Mouse (Mus musculus): ENCODE results near the gene Chmp4b. TPM values are rescaled to one million over a fixed set of nuclear protein-coding genes. Genes with fewer than 3 reads are reported as not detected.

Chmp4b gene
- polyA plus RNA-seq, 1 experiment from 2014 or later = 15.7 TPM

GRCm38 (mm10) chr2:154668680-154669079 is 17.2 kb downstream of the Chmp4b start:
- no peak overlapping the region for H3K27ac ChIP-seq (ENCODE audit: low read depth, low read length)
- no peak for DNase-seq (ENCODE audit: low spot score)
- no peak overlapping the region for H3K9ac ChIP-seq (ENCODE audit: low read depth, low read length)
- 82% methylated on average over 7 of the region's 7 CpGs for WGBS
- H3K36me3 ChIP-seq (ENCODE audit: control insufficient read depth, insufficient read depth, low read length) = no peaks in the 10 kb centered on the region
- no peaks in the 10 kb centered on the region for H3K27me3 ChIP-seq (ENCODE audit: control insufficient read depth, insufficient read depth, low read length)
- H3K4me2 ChIP-seq (replicated peaks; ENCODE audit: low read depth, low read length) = no peak overlapping the region
- no peak for ATAC-seq (ENCODE audit: low FRiP score)
- no peaks in the 10 kb centered on the region for H3K4me1 ChIP-seq (replicated peaks; ENCODE audit: control insufficient read depth, insufficient read depth, low read length)
- H3K9me3 ChIP-seq (ENCODE audit: control insufficient read depth, low read length) = no peaks in the 10 kb centered on the region
- H3K4me3 ChIP-seq (ENCODE audit: low read depth, low read length) = no peak overlapping the region

DNA sequence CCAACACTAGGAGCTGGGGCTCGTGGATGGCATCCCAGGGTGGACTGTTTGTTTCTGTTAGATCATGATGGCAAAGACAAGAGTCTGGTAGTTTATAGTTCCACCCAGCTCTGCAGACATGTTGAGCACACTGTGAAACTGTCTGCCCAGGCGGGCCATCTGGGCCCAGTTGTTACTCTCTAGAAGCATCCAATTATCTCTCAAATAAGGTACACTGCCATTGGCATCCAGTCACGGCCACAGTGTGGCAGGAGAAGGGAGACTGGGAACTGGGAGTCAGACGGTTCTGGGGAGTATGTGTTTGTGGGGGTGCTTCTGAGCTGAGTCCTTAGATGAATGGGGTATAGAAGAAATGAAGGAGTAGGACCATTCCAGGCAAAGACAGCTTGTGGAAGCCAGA is 18.6 kb downstream of the Chmp4b start:
- Histone ChIP-seq H3K9me3 (ENCODE audit: control insufficient read depth, low read length) (no peaks in the 10 kb centered on the region), H3K4me2 (replicated peaks; ENCODE audit: low read depth, low read length) (no peak overlapping the region), H3K4me3 (ENCODE audit: low read depth, low read length) (no peak overlapping the region), H3K27ac (ENCODE audit: low read depth, low read length) (no peak overlapping the region), H3K36me3 (ENCODE audit: control insufficient read depth, insufficient read depth, low read length) (no peaks in the 10 kb centered on the region), H3K4me1 (replicated peaks; ENCODE audit: control insufficient read depth, insufficient read depth, low read length) (no peaks in the 10 kb centered on the region), H3K27me3 (ENCODE audit: control insufficient read depth, insufficient read depth, low read length) (no peaks in the 10 kb centered on the region), H3K9ac (ENCODE audit: low read depth, low read length) (no peak overlapping the region)
- 81% methylated on average over 4 of the region's 4 CpGs for WGBS
- DNase-seq (ENCODE audit: low spot score) (no peak), ATAC-seq (ENCODE audit: low FRiP score) (no peak)

DNA sequence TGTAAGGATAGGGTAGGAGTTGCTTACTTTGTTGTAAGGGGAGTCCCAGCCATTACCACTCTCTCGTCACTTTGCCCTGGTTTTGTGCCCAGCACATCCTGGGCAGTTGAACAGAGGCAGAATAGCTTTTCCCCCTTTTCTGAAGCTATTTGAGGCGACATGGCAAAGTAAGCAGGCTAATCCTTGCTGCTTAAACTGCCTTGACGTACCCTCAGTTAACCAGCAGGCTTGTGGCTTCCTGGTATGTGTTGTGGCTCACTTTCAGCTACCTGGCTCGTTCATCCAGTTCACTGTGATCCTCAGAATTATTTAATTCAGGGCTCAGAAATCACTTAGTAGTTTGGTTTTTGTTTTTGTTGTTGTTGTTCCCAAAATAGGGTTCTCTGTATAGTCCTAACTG is 19.2 kb downstream of the Chmp4b start:
- no peaks in the 10 kb centered on the region for H3K27me3 ChIP-seq (ENCODE audit: control insufficient read depth, insufficient read depth, low read length)
- no peaks in the 10 kb centered on the region for H3K9me3 ChIP-seq (ENCODE audit: control insufficient read depth, low read length)
- DNase-seq (ENCODE audit: low spot score) (no peak), ATAC-seq (ENCODE audit: low FRiP score) (no peak)
- 87% methylated on average over 4 of the region's 4 CpGs for WGBS
- no peaks in the 10 kb centered on the region for H3K4me1 ChIP-seq (replicated peaks; ENCODE audit: control insufficient read depth, insufficient read depth, low read length)
- no peak overlapping the region for H3K27ac ChIP-seq (ENCODE audit: low read depth, low read length)
- H3K4me3 ChIP-seq (ENCODE audit: low read depth, low read length) = no peak overlapping the region
- no peak overlapping the region for H3K4me2 ChIP-seq (replicated peaks; ENCODE audit: low read depth, low read length)
- no peak overlapping the region for H3K9ac ChIP-seq (ENCODE audit: low read depth, low read length)
- H3K36me3 ChIP-seq (ENCODE audit: control insufficient read depth, insufficient read depth, low read length) = no peaks in the 10 kb centered on the region

- Histone ChIP-seq H3K27me3 (ENCODE audit: control insufficient read depth, insufficient read depth, low read length) (no peaks in the 10 kb centered on the region), H3K4me2 (replicated peaks; ENCODE audit: low read depth, low read length) (no peak overlapping the region), H3K4me1 (replicated peaks; ENCODE audit: control insufficient read depth, insufficient read depth, low read length) (peaks cover 6% of the 10 kb centered on the region; the same call in 1 of the 2 replicates), H3K9me3 (ENCODE audit: control insufficient read depth, low read length) (no peaks in the 10 kb centered on the region), H3K9ac (ENCODE audit: low read depth, low read length) (no peak overlapping the region), H3K4me3 (ENCODE audit: low read depth, low read length) (no peak overlapping the region), H3K27ac (ENCODE audit: low read depth, low read length) (no peak overlapping the region), H3K36me3 (ENCODE audit: control insufficient read depth, insufficient read depth, low read length) (no peaks in the 10 kb centered on the region)
- 79% methylated on average over 4 of the region's 4 CpGs for WGBS
- DNase-seq (ENCODE audit: low spot score) (no peak), ATAC-seq (ENCODE audit: low FRiP score) (no peak)
These were observed 22.5 kb downstream of the Chmp4b start for GRCm38 (mm10) chr2:154674008-154674407.

DNA sequence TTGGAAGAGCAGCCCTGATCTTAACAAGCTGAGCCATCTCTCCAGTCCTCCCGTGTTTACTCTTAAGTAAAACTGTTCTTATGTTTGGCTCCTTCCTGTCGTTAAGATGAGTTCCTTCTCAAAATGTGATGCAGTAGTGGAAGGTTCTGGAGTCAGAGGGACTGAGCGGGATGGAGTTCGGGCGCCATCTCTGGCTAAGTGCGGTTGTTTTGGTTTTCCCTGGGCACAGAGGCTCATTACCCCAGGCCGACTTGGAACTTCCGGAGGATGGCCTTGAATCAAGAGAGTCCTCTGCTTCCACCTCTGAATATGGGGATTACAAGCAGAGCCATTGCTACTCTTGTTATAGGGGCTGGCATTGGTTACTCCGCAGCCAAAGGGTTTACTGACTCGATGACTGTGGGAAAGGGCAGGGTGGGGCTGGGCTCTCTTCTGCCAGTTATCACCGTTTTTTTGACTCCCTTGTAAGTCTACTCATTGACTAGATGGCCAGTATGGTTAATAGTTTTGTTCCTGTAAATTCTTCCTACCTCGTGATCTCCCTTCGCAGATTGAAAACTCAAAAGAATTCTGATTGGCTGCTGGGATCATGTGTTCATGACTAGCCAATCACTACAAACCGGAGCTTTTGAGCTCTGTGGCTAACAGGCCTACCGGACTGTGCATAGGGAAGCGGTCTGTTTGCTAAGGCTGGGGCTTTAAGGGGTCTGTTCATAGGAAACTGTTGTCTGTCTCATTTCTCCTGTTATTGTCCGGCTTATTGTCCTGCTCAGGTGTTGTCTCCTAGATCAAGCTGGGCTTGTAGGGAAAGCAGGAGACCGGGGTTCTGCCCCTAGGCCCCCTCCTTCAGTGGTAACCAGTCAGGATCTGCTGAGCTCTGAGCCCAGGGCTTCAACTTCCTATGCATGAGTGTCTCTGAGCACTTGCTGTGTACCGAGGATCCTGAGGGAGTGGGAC is 25.4 kb downstream of the Chmp4b start:
- ATAC-seq (ENCODE audit: low FRiP score) = peak; percentile 87
- Histone ChIP-seq H3K27ac (ENCODE audit: low read depth, low read length) (peak overlapping the region; percentile 84), H3K36me3 (ENCODE audit: control insufficient read depth, insufficient read depth, low read length) (no peaks in the 10 kb centered on the region), H3K4me2 (replicated peaks; ENCODE audit: low read depth, low read length) (peak overlapping the region; percentile 41), H3K27me3 (ENCODE audit: control insufficient read depth, insufficient read depth, low read length) (no peaks in the 10 kb centered on the region), H3K9me3 (ENCODE audit: control insufficient read depth, low read length) (no peaks in the 10 kb centered on the region), H3K9ac (ENCODE audit: low read depth, low read length) (peak overlapping the region; percentile 44), H3K4me3 (ENCODE audit: low read depth, low read length) (no peak overlapping the region; the same call in 1 of the 2 replicates), H3K4me1 (replicated peaks; ENCODE audit: control insufficient read depth, insufficient read depth, low read length) (peaks cover 6% of the 10 kb centered on the region; the same call in 1 of the 2 replicates)
- 57% methylated on average over 19 of the region's 19 CpGs for WGBS
- peak; percentile 65 for DNase-seq (ENCODE audit: low spot score)

GRCm38 (mm10) chr2:154677651-154678139 is 26.2 kb downstream of the Chmp4b start:
- WGBS = 25% methylated on average over 10 of the region's 10 CpGs
- H3K27ac ChIP-seq (ENCODE audit: low read depth, low read length) = peak overlapping the region; percentile 84
- peak overlapping the region; percentile 44 for H3K9ac ChIP-seq (ENCODE audit: low read depth, low read length)
- H3K9me3 ChIP-seq (ENCODE audit: control insufficient read depth, low read length) = no peaks in the 10 kb centered on the region
- H3K4me2 ChIP-seq (replicated peaks; ENCODE audit: low read depth, low read length) = peak overlapping the region; percentile 41
- H3K27me3 ChIP-seq (ENCODE audit: control insufficient read depth, insufficient read depth, low read length) = no peaks in the 10 kb centered on the region
- H3K4me1 ChIP-seq (replicated peaks; ENCODE audit: control insufficient read depth, insufficient read depth, low read length) = peaks cover 6% of the 10 kb centered on the region; the same call in 1 of the 2 replicates
- DNase-seq (ENCODE audit: low spot score) (peak; percentile 79), ATAC-seq (ENCODE audit: low FRiP score) (peak; percentile 75)
- H3K36me3 ChIP-seq (ENCODE audit: control insufficient read depth, insufficient read depth, low read length) = no peaks in the 10 kb centered on the region
- no peak overlapping the region for H3K4me3 ChIP-seq (ENCODE audit: low read depth, low read length)

DNA sequence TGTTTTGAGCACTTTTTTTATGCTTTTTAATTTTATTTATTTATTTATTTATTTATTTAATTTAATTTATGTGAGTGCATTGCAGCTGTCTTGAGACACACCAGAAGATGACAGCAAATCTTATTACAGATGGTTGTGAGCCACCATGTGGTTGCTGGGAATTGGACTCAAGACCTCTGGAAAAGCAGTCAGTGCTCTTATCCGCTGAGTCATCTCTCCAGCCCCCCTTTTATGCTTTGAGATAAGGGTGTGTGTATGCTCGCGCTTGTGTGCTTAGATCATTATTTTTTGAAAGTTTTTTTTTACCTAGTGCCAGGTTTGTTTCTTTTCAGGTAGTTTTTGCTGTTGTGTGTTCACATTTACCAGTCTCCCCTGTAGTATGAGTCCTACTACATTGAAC is 27.5 kb downstream of the Chmp4b start:
- Histone ChIP-seq H3K36me3 (ENCODE audit: control insufficient read depth, insufficient read depth, low read length) (no peaks in the 10 kb centered on the region), H3K27me3 (ENCODE audit: control insufficient read depth, insufficient read depth, low read length) (no peaks in the 10 kb centered on the region), H3K4me3 (ENCODE audit: low read depth, low read length) (no peak overlapping the region), H3K4me1 (replicated peaks; ENCODE audit: control insufficient read depth, insufficient read depth, low read length) (peaks cover 6% of the 10 kb centered on the region; the same call in 1 of the 2 replicates), H3K9me3 (ENCODE audit: control insufficient read depth, low read length) (no peaks in the 10 kb centered on the region), H3K27ac (ENCODE audit: low read depth, low read length) (no peak overlapping the region), H3K4me2 (replicated peaks; ENCODE audit: low read depth, low read length) (no peak overlapping the region), H3K9ac (ENCODE audit: low read depth, low read length) (no peak overlapping the region)
- ATAC-seq (ENCODE audit: low FRiP score) = no peak
- DNase-seq (ENCODE audit: low spot score) = no peak
- 90% methylated on average over 3 of the region's 3 CpGs for WGBS

GRCm38 (mm10) chr2:154680337-154680736 is 28.8 kb downstream of the Chmp4b start:
- no peak for DNase-seq (ENCODE audit: low spot score)
- H3K9me3 ChIP-seq (ENCODE audit: control insufficient read depth, low read length) = no peaks in the 10 kb centered on the region
- no peak overlapping the region for H3K4me3 ChIP-seq (ENCODE audit: low read depth, low read length)
- H3K27me3 ChIP-seq (ENCODE audit: control insufficient read depth, insufficient read depth, low read length) = no peaks in the 10 kb centered on the region
- H3K4me1 ChIP-seq (replicated peaks; ENCODE audit: control insufficient read depth, insufficient read depth, low read length) = peaks cover 6% of the 10 kb centered on the region; the same call in 1 of the 2 replicates
- ATAC-seq (ENCODE audit: low FRiP score) = no peak
- no peak overlapping the region for H3K27ac ChIP-seq (ENCODE audit: low read depth, low read length)
- no peak overlapping the region for H3K4me2 ChIP-seq (replicated peaks; ENCODE audit: low read depth, low read length)
- no peaks in the 10 kb centered on the region for H3K36me3 ChIP-seq (ENCODE audit: control insufficient read depth, insufficient read depth, low read length)
- 86% methylated on average over 2 of the region's 2 CpGs for whole genome bisulfite sequencing
- no peak overlapping the region for H3K9ac ChIP-seq (ENCODE audit: low read depth, low read length)
